Mouse (Mus musculus): ENCODE results near the gene Pklr. TPM values are rescaled to one million over a fixed set of nuclear protein-coding genes. Genes with fewer than 3 reads are reported as not detected.

Gene Pklr
- total RNA-seq (2014; fragmentation: Nextera tagmentation): 213 and 235 TPM in 2 replicates
- 157 and 170 TPM in 2 replicates for total RNA-seq (2017)

GRCm38 (mm10) chr3:89135958-89136357 lies at the start of gene Pklr:
Gene Pklr (plus strand): TSS chr3:89136142.
- peak; percentile 67 for ATAC-seq (replicated peaks; ENCODE audit: low FRiP score, low TSS enrichment, poor library complexity, severe bottlenecking)

- no peak for ATAC-seq (replicated peaks; ENCODE audit: low FRiP score, low TSS enrichment, poor library complexity, severe bottlenecking)
Observed at GRCm38 (mm10) chr3:89087338-89088110, 48.4 kb upstream of the Pklr start.

- ATAC-seq (replicated peaks; ENCODE audit: low FRiP score, low TSS enrichment, poor library complexity, severe bottlenecking): no peak
Observed at GRCm38 (mm10) chr3:89088974-89089373, 47.0 kb upstream of the Pklr start.

GRCm38 (mm10) chr3:89089882-89090591 lies 45.9 kb upstream of the Pklr start:
- peak; percentile 85 for ATAC-seq (replicated peaks; ENCODE audit: low FRiP score, low TSS enrichment, poor library complexity, severe bottlenecking)

GRCm38 (mm10) chr3:89090694-89091655 lies 45.0 kb upstream of the Pklr start:
- no peak for ATAC-seq (replicated peaks; ENCODE audit: low FRiP score, low TSS enrichment, poor library complexity, severe bottlenecking)

GRCm38 (mm10) chr3:89091811-89092508 lies 44.0 kb upstream of the Pklr start:
- ATAC-seq (replicated peaks; ENCODE audit: low FRiP score, low TSS enrichment, poor library complexity, severe bottlenecking): no peak

- no peak for ATAC-seq (replicated peaks; ENCODE audit: low FRiP score, low TSS enrichment, poor library complexity, severe bottlenecking)
Observed at GRCm38 (mm10) chr3:89092509-89093090, 43.3 kb upstream of the Pklr start.

- ATAC-seq (replicated peaks; ENCODE audit: low FRiP score, low TSS enrichment, poor library complexity, severe bottlenecking): peak; percentile 68
Observed at GRCm38 (mm10) chr3:89093175-89093574, 42.8 kb upstream of the Pklr start, which contains the start of gene Rusc1. Gene Rusc1 (minus strand): TSS chr3:89093311.

GRCm38 (mm10) chr3:89094021-89094420 lies 41.9 kb upstream of the Pklr start:
- no peak for ATAC-seq (replicated peaks; ENCODE audit: low FRiP score, low TSS enrichment, poor library complexity, severe bottlenecking)

GRCm38 (mm10) chr3:89100811-89101210 lies 35.1 kb upstream of the Pklr start, which contains the start of gene Gm43738:
Gene Gm43738 (minus strand): TSS chr3:89101099.
- ATAC-seq (replicated peaks; ENCODE audit: low FRiP score, low TSS enrichment, poor library complexity, severe bottlenecking): no peak

- peak; percentile 35 for ATAC-seq (replicated peaks; ENCODE audit: low FRiP score, low TSS enrichment, poor library complexity, severe bottlenecking)
Observed at GRCm38 (mm10) chr3:89101459-89101811, 34.5 kb upstream of the Pklr start.

- peak; percentile 99 for ATAC-seq (replicated peaks; ENCODE audit: low FRiP score, low TSS enrichment, poor library complexity, severe bottlenecking)
Observed at GRCm38 (mm10) chr3:89101812-89102494, 34.0 kb upstream of the Pklr start, which contains the start of gene Fdps. Gene Fdps (minus strand): TSS chr3:89101959.

GRCm38 (mm10) chr3:89102495-89103290 lies 33.2 kb upstream of the Pklr start:
- ATAC-seq (replicated peaks; ENCODE audit: low FRiP score, low TSS enrichment, poor library complexity, severe bottlenecking): no peak

GRCm38 (mm10) chr3:89103291-89103595 lies 32.7 kb upstream of the Pklr start:
- ATAC-seq (replicated peaks; ENCODE audit: low FRiP score, low TSS enrichment, poor library complexity, severe bottlenecking): no peak

- ATAC-seq (replicated peaks; ENCODE audit: low FRiP score, low TSS enrichment, poor library complexity, severe bottlenecking): no peak
Observed at GRCm38 (mm10) chr3:89106881-89107280, 29.1 kb upstream of the Pklr start.

- no peak for ATAC-seq (replicated peaks; ENCODE audit: low FRiP score, low TSS enrichment, poor library complexity, severe bottlenecking)
Observed at GRCm38 (mm10) chr3:89107545-89107944, 28.4 kb upstream of the Pklr start.

GRCm38 (mm10) chr3:89108146-89108545 lies 27.8 kb upstream of the Pklr start:
- no peak for ATAC-seq (replicated peaks; ENCODE audit: low FRiP score, low TSS enrichment, poor library complexity, severe bottlenecking)

Data from megakaryocyte-erythroid progenitor cell, adult 5-6 weeks (primary cell).